Mouse (Mus musculus) kidney, embryonic 16.5 days (tissue): Measurements from ENCODE around the gene Mamstr. TPM values are rescaled to one million over a fixed set of nuclear protein-coding genes. Genes with fewer than 3 reads are reported as not detected.

ENCODE experiments used
- ATAC-seq: fragments of 200-750 bp; cut with Nextera tagmentation; 2 replicates; pipeline ENCODE4 v1.8.0; 2017; ENCODE audit warnings: moderate TSS enrichment; ENCODE audit not compliant: low FRiP score, low TSS enrichment
- H3K27ac ChIP-seq: fragments of 300-500 bp; sonication (generic); 2 replicates; pipeline ENCODE4 v1.5.1; 2014; ENCODE audit warnings: low read length
- H3K27me3 ChIP-seq: fragments of 300-500 bp; sonication (generic); 2 replicates; pipeline ENCODE4 v1.6.1; 2014; ENCODE audit warnings: low read length, control low read depth, mixed read lengths; ENCODE audit not compliant: insufficient read depth
- H3K36me3 ChIP-seq: fragments of 300-500 bp; sonication (generic); 2 replicates; pipeline ENCODE4 v1.6.1; 2014; ENCODE audit warnings: low read length, control low read depth, mixed read lengths; ENCODE audit not compliant: insufficient read depth
- H3K4me1 ChIP-seq: fragments of 300-500 bp; sonication (generic); 2 replicates; pipeline ENCODE4 v1.6.1; 2014; ENCODE audit warnings: low read length, control low read depth, mixed read lengths; ENCODE audit not compliant: insufficient read depth
- H3K4me2 ChIP-seq: fragments of 300-500 bp; sonication (generic); replicated peaks from 2 replicates; pipeline ENCODE4 v1.6.1; 2014; ENCODE audit warnings: low read depth, low read length
- H3K4me3 ChIP-seq: fragments of 300-500 bp; sonication (generic); 2 replicates; pipeline ENCODE4 v1.5.1; 2014; ENCODE audit warnings: mild to moderate bottlenecking, low read length
- H3K9ac ChIP-seq: fragments of 300-500 bp; sonication (generic); replicated peaks from 2 replicates; pipeline ENCODE4 v1.6.1; 2014; ENCODE audit warnings: low read length
- H3K9me3 ChIP-seq: fragments of 300-500 bp; sonication (generic); 2 replicates; pipeline ENCODE4 v1.6.1; 2016; ENCODE audit warnings: low read length, control low read depth
- WGBS: fragments of 180-500 bp; shearing (Covaris S2); extraction: QIAGEN DNeasy Blood & Tissue Kit; methylation state at CpG from one replicate; pipeline ENCODE4 v1.1.7; 2014; 5-methylcytosine and 5-hydroxymethylcytosine counted together
- polyA plus RNA-seq: library from polyadenylated mRNA; unstranded; fragments of >200 nt; fragmentation: Nextera tagmentation; extraction: Ambion mirVana; gene quantifications from 2 replicates; pipeline ENCODE4 v1.2.1, GENCODE M21; 2015

Gene Mamstr
- polyA plus RNA-seq, 1 experiment from 2014 or later = 9.0 TPM

DNA sequence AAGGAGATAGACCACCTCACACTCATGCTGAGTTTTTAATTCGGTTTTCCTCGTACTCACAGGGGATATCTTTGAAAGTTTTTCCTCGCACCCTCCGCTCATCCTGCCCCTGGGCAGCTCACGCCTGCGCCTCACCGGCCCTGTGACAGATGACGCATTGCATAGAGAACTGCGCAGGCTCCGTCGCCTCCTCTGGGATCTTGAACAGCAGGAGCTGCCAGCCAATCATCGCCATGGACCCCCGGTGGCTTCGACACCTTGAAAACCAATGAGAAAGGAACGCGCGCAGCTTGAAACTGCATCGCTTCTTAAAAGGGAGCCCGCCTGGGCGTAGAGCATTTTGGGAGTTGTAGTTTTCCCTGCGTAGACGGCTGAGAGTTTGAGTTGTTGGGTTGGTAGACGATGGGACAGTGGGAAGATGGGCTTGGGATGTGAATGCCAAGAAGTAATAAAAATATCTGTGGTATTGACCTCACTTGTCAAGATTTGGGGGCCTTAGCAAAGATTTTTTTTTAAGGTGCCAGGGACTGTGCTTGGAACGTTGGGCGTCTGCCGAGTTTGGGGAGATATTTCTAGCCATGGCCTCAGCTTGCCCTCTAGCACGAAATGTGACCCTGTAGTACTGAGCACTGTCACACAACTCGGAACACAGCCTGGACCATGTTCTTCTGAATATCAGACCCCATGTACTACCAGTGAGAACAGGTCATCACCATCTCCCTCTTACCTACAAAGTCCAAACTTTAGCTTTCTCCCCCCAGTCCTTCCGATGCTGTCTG, 965 bp upstream of the Mamstr start:
- peaks cover 13% of the 10 kb centered on the region for H3K36me3 ChIP-seq
- H3K27me3 ChIP-seq = no peaks in the 10 kb centered on the region
- peak overlapping the region; percentile 47 for H3K9ac ChIP-seq
- WGBS = 22% methylated on average over 29 of the region's 29 CpGs
- H3K4me2 ChIP-seq = peak overlapping the region; percentile 50
- H3K9me3 ChIP-seq = no peaks in the 10 kb centered on the region
- 0 out of 2 replicates have a peak overlapping the region, but pooled peaks have one; percentile 31 for H3K27ac ChIP-seq
- ATAC-seq = peak; percentile 86
- peak overlapping the region; percentile 35 for H3K4me3 ChIP-seq
- peaks cover 60% of the 10 kb centered on the region for H3K4me1 ChIP-seq

DNA sequence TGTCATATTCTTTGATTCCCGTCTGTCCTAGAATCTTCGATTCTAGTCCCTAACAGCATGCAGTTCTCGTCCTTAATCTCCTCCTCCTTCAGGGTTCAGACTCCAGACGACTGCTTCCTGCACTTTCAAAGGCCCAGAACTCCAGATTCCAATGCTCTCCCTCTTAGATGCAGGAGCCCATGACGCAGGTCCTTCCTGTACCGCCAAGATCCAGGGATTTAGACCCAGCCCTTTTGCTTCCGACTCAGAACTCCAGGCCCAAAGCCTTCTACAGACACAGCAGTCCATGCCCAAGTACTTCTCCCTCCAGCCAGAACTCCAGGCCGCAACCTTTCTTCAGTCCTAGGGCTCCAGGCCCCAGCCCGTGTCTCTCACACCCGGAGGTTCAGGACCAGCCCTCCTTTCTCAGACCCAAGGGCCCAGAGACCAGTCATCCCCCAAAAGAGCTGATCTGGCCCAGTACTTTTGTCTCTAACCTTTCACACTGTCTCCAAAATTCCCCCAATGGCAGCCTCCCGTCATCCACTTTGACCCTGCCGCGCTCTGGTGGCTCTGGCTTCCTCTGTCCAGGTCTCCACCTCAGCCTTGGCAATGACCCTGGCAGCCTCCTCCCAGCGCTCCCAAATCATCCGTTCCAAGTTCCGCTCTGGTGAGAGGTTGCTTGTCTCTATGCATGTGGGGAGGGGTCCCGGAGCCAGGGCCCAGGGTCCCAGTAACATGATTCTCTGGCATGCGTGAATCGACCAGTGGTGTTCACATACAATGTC, 597 bp downstream of the Mamstr start:
- Histone ChIP-seq H3K9me3 (no peaks in the 10 kb centered on the region), H3K27me3 (no peaks in the 10 kb centered on the region), H3K4me1 (peaks cover 66% of the 10 kb centered on the region), H3K4me3 (no peak overlapping the region), H3K4me2 (no peak overlapping the region), H3K9ac (peak overlapping the region; percentile 27; the same call in 1 of the 2 replicates), H3K36me3 (peaks cover 13% of the 10 kb centered on the region), H3K27ac (peak overlapping the region; percentile 64)
- ATAC-seq = no peak
- WGBS = 57% methylated on average over 19 of the region's 19 CpGs

DNA sequence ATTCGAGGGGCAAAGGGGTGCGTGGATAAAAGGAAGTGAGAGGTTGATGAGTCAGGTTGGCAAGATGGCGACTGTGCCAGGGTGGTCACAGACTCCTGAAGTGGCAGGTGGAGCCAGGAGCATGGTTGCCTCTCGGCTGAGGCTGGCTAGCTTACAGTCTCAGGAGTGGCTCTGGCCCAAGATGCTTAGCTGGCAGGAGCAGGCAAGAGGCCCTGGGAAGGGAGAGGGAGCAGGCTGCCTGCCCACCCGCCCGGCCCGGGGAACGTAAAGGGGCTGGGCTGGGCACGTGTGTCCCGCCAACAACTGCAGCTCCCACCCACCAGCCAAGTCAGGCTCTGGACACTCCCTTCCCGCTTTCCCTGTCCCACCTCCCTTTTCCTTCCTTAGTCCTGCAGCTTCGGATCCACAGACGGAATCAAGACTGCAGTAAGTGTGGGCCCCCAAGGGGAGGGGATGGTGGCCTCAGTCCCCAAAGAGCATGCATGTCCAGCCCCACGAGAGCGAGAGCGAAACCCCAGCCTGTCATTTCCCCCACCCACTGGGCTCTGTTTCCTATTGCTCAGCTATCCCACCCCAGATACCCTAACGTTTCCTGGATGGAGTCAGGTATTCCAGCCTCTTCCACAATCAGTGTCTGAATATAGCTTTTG, 1.7 kb downstream of the Mamstr start:
- Histone ChIP-seq H3K4me3 (peak overlapping the region; percentile 20; the same call in 1 of the 2 replicates), H3K4me1 (peaks cover 55% of the 10 kb centered on the region), H3K36me3 (peaks cover 8% of the 10 kb centered on the region), H3K27me3 (no peaks in the 10 kb centered on the region), H3K27ac (peak overlapping the region; percentile 92), H3K4me2 (peak overlapping the region; percentile 77), H3K9ac (peak overlapping the region; percentile 83), H3K9me3 (no peaks in the 10 kb centered on the region)
- WGBS = 41% methylated on average over 17 of the region's 17 CpGs
- ATAC-seq = no peak

DNA sequence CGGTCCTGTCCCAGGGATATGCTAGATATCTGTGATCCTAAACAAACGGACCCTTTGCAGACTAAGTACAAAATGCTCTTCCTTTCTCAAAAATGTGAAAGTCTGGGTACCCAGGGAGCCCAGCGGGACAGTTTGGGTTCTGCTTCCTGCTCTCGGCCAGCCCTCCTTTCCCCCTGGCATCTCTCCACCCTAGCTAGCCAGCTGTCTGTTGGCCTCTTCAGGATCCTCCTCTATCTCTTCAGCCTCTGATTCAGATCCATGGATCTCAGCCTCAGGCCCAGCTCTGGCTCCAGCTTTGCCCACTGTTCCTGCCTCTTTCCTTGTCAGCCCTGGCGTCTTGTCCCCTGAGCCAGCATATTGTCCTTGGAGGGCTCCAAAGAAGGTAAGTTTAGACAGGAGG, 2.3 kb downstream of the Mamstr start:
- H3K4me1 ChIP-seq = peaks cover 55% of the 10 kb centered on the region
- peak overlapping the region; percentile 53; the same call in 1 of the 2 replicates for H3K4me3 ChIP-seq
- no peaks in the 10 kb centered on the region for H3K27me3 ChIP-seq
- H3K9me3 ChIP-seq = no peaks in the 10 kb centered on the region
- peak overlapping the region; percentile 92 for H3K27ac ChIP-seq
- peak overlapping the region; percentile 83 for H3K9ac ChIP-seq
- 0 out of 2 replicates have a peak, but pooled peaks cover 3% of the 10 kb centered on the region for H3K36me3 ChIP-seq
- ATAC-seq = no peak
- 71% methylated on average over 5 of the region's 5 CpGs for WGBS
- peak overlapping the region; percentile 77 for H3K4me2 ChIP-seq

DNA sequence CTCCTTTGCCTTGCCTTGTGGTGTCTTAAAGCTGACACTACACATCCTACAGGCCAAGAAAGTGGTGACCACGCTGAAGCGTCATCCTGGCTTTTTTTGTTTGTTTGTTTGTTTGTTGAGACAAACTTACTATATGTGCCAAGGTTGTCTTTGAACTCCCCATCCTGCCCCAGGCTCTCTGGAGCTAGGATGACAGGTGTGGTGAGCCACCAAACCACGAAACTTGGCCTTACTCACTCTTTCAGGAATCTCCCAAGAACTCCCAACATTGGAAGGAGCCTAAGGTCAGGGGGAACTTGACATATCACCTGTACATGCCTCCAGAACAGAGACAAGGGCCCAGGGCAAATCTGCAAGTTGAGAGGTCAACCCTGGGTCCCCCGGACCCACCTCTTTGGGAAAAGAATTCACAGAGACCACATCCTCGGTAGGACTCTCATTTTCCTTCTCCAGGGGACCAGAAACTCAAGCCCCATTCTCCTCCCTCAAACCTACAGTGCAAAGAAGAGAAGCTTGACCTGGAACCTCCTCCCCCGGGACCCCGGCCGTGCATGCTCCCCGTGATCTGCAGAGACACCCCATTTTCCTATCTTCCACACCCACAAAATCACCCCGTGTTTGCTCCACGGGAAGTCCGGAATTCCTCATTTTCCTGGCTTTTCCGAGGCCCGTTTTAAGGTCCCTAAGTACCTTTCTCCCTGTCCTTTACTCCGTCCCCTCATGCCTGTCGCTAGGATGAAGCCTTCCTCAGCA, 2.9 kb downstream of the Mamstr start:
- Histone ChIP-seq H3K4me2 (peak overlapping the region; percentile 77), H3K9ac (peak overlapping the region; percentile 83), H3K9me3 (no peaks in the 10 kb centered on the region), H3K36me3 (no peaks in the 10 kb centered on the region), H3K4me1 (peaks cover 55% of the 10 kb centered on the region), H3K27me3 (no peaks in the 10 kb centered on the region), H3K4me3 (peak overlapping the region; percentile 53), H3K27ac (peak overlapping the region; percentile 92)
- ATAC-seq = no peak
- 27% methylated on average over 16 of the region's 16 CpGs for WGBS

DNA sequence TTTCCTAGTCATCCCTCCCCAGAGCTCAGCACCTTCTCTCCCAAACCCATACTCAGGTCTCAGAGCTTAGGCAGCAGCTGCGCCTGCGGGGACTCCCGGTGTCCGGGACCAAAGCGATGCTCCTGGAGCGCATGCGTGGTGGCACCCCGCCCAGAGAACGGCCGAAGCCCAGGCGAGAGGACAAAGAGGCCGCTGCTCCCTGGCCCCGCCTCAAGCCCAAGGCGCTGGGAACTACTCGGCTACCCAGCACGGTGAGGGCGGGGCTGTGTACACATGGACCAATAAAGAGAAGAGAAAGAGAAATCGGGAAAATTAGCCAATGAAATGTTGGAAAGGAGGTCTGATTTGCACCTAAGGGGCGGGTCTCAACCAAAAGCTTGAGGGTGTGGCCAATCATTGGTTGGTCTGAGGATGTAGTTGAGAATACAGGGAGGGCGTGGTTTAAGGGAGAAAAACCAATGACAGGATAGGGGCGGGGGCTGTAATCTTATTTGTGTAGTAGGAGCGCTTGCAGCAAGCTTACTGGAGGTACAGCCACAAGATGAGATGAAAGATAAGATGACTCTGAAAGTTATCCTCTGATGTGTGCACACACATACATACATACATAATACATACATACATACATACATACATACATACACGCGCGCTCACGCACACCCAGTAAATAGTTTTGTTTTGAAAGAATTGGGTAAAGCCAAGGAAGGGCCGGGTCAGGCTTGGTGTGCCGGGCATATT, 3.8 kb downstream of the Mamstr start:
- H3K4me3 ChIP-seq = peak overlapping the region; percentile 53
- WGBS = 3% methylated on average over 28 of the region's 28 CpGs
- H3K27me3 ChIP-seq = no peaks in the 10 kb centered on the region
- peaks cover 50% of the 10 kb centered on the region for H3K4me1 ChIP-seq
- peak; percentile 92 for ATAC-seq
- peak overlapping the region; percentile 83 for H3K9ac ChIP-seq
- H3K36me3 ChIP-seq = no peaks in the 10 kb centered on the region
- H3K27ac ChIP-seq = peak overlapping the region; percentile 92
- peak overlapping the region; percentile 77 for H3K4me2 ChIP-seq
- H3K9me3 ChIP-seq = no peaks in the 10 kb centered on the region

DNA sequence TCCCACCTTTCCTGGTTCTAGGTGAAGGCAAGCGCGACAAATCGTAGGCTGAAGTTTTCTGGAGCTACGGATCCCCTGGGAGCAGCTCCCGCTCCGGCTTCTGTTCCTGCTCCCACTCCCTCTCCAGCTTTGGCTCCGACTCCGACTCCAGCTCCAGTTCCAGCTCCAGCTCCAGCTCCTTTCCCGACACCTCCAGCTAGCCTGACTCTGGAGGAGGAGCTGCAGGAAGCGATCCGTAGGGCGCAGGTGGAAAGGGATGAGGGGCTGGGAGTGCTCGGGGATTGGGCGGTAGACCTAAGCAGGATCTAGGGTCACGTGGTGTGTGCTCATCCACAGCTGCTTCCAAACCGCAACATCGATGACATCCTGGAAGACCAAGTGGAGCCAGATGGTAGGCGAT, 4.4 kb downstream of the Mamstr start:
- ATAC-seq = peak; percentile 29; the same call in 1 of the 2 replicates
- 15% methylated on average over 18 of the region's 18 CpGs for WGBS

DNA sequence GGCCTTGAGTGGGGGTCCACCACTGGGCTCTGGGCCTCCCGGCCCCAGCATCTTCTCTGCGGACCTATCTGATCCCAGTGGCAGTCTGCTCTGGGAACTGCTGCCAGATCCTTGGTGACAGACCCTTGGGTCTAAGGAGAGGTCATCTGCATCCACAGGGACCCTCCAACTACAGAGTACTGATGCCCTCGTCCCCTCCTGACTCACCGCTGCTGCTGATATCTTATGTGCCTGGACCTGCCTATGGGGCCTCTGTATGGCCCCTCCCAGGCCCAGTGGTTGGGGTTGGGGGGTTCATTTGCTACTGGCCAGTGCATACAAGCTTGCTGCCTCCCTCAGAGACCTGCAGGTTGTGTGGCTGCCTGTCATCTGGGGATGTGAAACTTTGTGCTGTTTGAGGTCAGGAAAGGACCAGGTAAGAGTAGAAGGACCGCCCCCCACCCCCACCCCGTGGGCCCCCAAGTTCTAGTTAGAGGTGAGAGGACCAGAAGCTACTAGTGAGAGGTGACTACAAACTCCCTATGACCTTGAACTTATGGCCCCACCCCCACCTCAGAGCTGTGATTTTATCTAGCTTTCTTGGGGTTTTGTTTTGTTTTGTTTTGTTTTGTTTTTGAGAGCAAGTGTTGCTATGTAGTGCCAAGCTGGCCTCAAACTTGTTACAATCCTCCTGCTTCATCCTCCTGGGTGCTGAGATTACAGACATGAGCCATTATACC, 5.3 kb downstream of the Mamstr start:
- no peaks in the 10 kb centered on the region for H3K36me3 ChIP-seq
- peak overlapping the region; percentile 77 for H3K4me2 ChIP-seq
- H3K27ac ChIP-seq = no peak overlapping the region; the same call in 1 of the 2 replicates
- H3K4me3 ChIP-seq = peak overlapping the region; percentile 44
- peak overlapping the region; percentile 63 for H3K9ac ChIP-seq
- ATAC-seq = no peak
- peaks cover 41% of the 10 kb centered on the region for H3K4me1 ChIP-seq
- H3K9me3 ChIP-seq = no peaks in the 10 kb centered on the region
- no peaks in the 10 kb centered on the region for H3K27me3 ChIP-seq
- 65% methylated on average over 6 of the region's 6 CpGs for WGBS

More for the DNA sequence above, 4.4 kb downstream of the Mamstr start:
- Histone ChIP-seq H3K4me1 (peaks cover 50% of the 10 kb centered on the region), H3K9me3 (no peaks in the 10 kb centered on the region), H3K4me3 (peak overlapping the region; percentile 44), H3K27me3 (no peaks in the 10 kb centered on the region), H3K9ac (peak overlapping the region; percentile 63), H3K36me3 (no peaks in the 10 kb centered on the region), H3K4me2 (peak overlapping the region; percentile 77), H3K27ac (peak overlapping the region; percentile 89)
